Mouse (Mus musculus): ENCODE results near the gene Prokr1. TPM values are rescaled to one million over a fixed set of nuclear protein-coding genes. Genes with fewer than 3 reads are reported as not detected.
A peak's percentile ranks its signal among the peaks of the same experiment; 100 is the strongest.

The Prokr1 gene
- polyA plus RNA-seq, 1 experiment = 0.33 TPM

- TF ChIP-seq POLR2A (IDR thresholded peaks at IDR 0.05; ENCODE audit: low read depth, low read length) = no peak
- no peak for TF ChIP-seq CTCF (IDR thresholded peaks at IDR 0.05; ENCODE audit: extremely low read depth, insufficient read length, insufficient replicate concordance, low read depth, low read length)
- Histone ChIP-seq H3K4me3 (ENCODE audit: low read depth, low read length) (no peak overlapping the region), H3K27ac (ENCODE audit: insufficient read depth, low read depth, low read length) (peak overlapping the region; percentile 63), H3K4me1 (ENCODE audit: control insufficient read depth, insufficient read depth, insufficient read length, low read length) (peaks cover 4% of the 10 kb centered on the region; the same call in 1 of the 2 replicates), H3K27me3 (ENCODE audit: control insufficient read depth, insufficient read depth, low read length) (0 out of 2 replicates have a peak, but pooled peaks cover 6% of the 10 kb centered on the region), H3K36me3 (ENCODE audit: control insufficient read depth, insufficient read depth, low read length) (no peaks in the 10 kb centered on the region)
- WGBS = 62% methylated on average over 9 of the region's 9 CpGs
Measured at GRCm38 (mm10) chr6:87567686-87568593, 22.6 kb downstream of the Prokr1 start.

DNA sequence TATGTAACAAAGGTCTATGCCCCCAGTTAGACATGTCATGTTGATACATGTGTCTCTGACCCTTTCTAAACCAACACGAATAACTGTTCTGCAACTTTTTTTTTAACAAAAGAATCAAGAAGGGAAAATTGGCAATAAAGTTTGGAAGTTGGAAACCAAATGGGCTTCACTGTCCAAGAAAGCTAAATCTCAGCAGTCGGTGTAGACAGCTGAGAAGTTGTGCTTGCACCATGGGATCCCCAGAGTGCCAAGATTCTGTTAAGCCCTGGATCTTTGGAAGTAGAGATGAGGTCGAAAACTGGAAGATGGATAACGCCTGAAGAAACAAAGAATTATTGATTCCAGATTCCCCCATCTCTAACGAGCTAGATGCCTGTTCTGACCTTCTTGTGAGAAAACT lies 25.4 kb downstream of the Prokr1 start:
- TF ChIP-seq POLR2A (IDR thresholded peaks at IDR 0.05; ENCODE audit: low read depth, low read length) (no peak), CTCF (IDR thresholded peaks at IDR 0.05; ENCODE audit: extremely low read depth, insufficient read length, insufficient replicate concordance, low read depth, low read length) (no peak)
- peaks cover 4% of the 10 kb centered on the region; the same call in 1 of the 2 replicates for H3K4me1 ChIP-seq (ENCODE audit: control insufficient read depth, insufficient read depth, insufficient read length, low read length)
- 0 out of 2 replicates have a peak, but pooled peaks cover 2% of the 10 kb centered on the region for H3K27me3 ChIP-seq (ENCODE audit: control insufficient read depth, insufficient read depth, low read length)
- no peaks in the 10 kb centered on the region for H3K36me3 ChIP-seq (ENCODE audit: control insufficient read depth, insufficient read depth, low read length)
- WGBS = 66% methylated on average over 5 of the region's 5 CpGs
- H3K4me3 ChIP-seq (ENCODE audit: low read depth, low read length) = no peak overlapping the region
- no peak overlapping the region for H3K27ac ChIP-seq (ENCODE audit: insufficient read depth, low read depth, low read length)

DNA sequence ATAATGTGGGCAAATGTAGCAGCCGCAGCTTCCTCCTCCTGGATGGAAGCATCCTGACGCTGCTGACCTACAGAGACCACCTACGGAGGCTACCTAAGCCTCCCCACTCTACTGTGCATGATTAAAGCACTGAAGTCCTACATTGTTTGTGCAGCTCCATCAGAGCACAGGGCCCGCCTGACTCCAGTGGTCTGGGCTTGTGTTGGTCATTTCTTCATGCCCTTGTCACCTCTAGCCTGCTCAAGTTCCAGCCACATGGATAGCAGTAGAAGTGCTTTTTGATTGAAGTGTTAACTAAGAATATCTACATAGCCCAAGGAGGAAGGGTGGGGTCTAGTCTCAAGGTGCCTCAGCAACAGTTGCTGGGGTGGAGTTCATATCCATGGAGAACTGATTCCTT lies 26.2 kb downstream of the Prokr1 start:
- WGBS = 94% methylated on average over 4 of the region's 4 CpGs
- peaks cover 4% of the 10 kb centered on the region; the same call in 1 of the 2 replicates for H3K4me1 ChIP-seq (ENCODE audit: control insufficient read depth, insufficient read depth, insufficient read length, low read length)
- H3K27ac ChIP-seq (ENCODE audit: insufficient read depth, low read depth, low read length) = no peak overlapping the region
- 0 out of 2 replicates have a peak, but pooled peaks cover 2% of the 10 kb centered on the region for H3K27me3 ChIP-seq (ENCODE audit: control insufficient read depth, insufficient read depth, low read length)
- TF ChIP-seq CTCF (IDR thresholded peaks at IDR 0.05; ENCODE audit: extremely low read depth, insufficient read length, insufficient replicate concordance, low read depth, low read length) = no peak
- TF ChIP-seq POLR2A (IDR thresholded peaks at IDR 0.05; ENCODE audit: low read depth, low read length) = no peak
- no peaks in the 10 kb centered on the region for H3K36me3 ChIP-seq (ENCODE audit: control insufficient read depth, insufficient read depth, low read length)
- H3K4me3 ChIP-seq (ENCODE audit: low read depth, low read length) = no peak overlapping the region

GRCm38 (mm10) chr6:87553724-87554123 lies 36.8 kb downstream of the Prokr1 start:
- TF ChIP-seq CTCF (IDR thresholded peaks at IDR 0.05; ENCODE audit: extremely low read depth, insufficient read length, insufficient replicate concordance, low read depth, low read length) = no peak
- no peak for TF ChIP-seq POLR2A (IDR thresholded peaks at IDR 0.05; ENCODE audit: low read depth, low read length)
- Histone ChIP-seq H3K4me3 (ENCODE audit: low read depth, low read length) (no peak overlapping the region), H3K27me3 (ENCODE audit: control insufficient read depth, insufficient read depth, low read length) (no peaks in the 10 kb centered on the region), H3K27ac (ENCODE audit: insufficient read depth, low read depth, low read length) (no peak overlapping the region), H3K36me3 (ENCODE audit: control insufficient read depth, insufficient read depth, low read length) (no peaks in the 10 kb centered on the region), H3K4me1 (ENCODE audit: control insufficient read depth, insufficient read depth, insufficient read length, low read length) (no peaks in the 10 kb centered on the region)
- 73% methylated on average over 3 of the region's 3 CpGs for WGBS

DNA sequence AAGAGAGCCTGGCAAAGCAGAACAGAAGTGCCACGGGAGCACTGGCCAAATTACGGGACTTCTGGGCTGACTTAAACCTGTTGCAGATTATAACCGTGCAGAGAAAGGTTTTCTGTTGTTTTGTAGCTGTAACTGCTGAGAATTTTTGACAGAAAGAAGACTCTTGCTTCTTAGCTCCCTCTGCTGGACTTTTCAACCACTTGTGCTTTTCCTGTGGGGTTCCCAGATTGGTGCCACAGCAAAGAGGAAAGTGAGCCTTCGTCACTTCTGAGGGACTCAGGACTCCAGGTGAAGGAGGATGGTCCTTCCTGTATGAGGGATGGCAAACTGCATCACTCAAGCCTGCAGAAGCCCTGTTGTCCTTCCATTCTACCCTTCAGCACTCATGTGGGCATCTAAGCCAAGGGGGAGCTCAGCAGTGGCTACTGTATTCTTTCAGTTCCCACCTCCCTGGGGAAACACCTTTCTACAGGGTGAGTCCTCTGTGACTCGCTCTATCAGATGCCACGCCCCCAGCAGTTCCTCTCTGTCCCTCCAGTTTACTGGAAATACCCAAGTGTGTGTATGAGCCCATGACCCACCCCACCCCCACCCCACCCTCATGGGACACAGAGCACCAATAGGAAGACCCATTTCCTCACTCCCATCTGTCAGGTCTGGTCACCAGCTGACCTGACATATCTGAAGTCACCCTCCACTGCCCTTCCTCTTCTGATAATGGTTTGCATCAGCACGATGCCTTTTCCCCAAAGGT lies 38.3 kb downstream of the Prokr1 start:
- no peaks in the 10 kb centered on the region for H3K36me3 ChIP-seq (ENCODE audit: control insufficient read depth, insufficient read depth, low read length)
- H3K27ac ChIP-seq (ENCODE audit: insufficient read depth, low read depth, low read length) = no peak overlapping the region
- TF ChIP-seq CTCF (IDR thresholded peaks at IDR 0.05; ENCODE audit: extremely low read depth, insufficient read length, insufficient replicate concordance, low read depth, low read length) (peak; percentile 23; the same call in 1 of the 2 replicates), POLR2A (IDR thresholded peaks at IDR 0.05; ENCODE audit: low read depth, low read length) (no peak)
- H3K4me3 ChIP-seq (ENCODE audit: low read depth, low read length) = no peak overlapping the region
- WGBS = 34% methylated on average over 7 of the region's 7 CpGs
- H3K27me3 ChIP-seq (ENCODE audit: control insufficient read depth, insufficient read depth, low read length) = no peaks in the 10 kb centered on the region
- no peaks in the 10 kb centered on the region for H3K4me1 ChIP-seq (ENCODE audit: control insufficient read depth, insufficient read depth, insufficient read length, low read length)

DNA sequence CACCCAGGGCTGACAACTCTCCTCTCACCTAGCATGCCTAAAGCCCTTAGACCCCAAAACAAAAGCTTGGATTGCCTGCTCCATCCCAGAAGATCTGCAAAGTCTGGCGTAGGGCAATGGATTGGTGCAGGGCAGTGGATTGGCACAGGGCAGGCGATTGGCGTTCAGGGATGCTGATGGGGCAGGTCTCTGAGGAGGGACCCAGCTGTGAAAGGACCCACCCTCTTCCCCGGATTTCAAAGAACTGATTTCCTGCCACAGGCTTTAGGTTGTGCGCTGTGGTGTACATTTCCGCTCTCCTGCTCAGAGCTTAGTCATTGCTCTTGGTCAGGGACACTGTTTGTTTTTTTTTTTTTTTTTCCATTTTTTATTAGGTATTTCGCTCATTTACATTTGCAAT lies 42.7 kb downstream of the Prokr1 start:
- Histone ChIP-seq H3K4me3 (ENCODE audit: low read depth, low read length) (no peak overlapping the region), H3K27me3 (ENCODE audit: control insufficient read depth, insufficient read depth, low read length) (no peaks in the 10 kb centered on the region), H3K36me3 (ENCODE audit: control insufficient read depth, insufficient read depth, low read length) (no peaks in the 10 kb centered on the region), H3K27ac (ENCODE audit: insufficient read depth, low read depth, low read length) (no peak overlapping the region), H3K4me1 (ENCODE audit: control insufficient read depth, insufficient read depth, insufficient read length, low read length) (no peaks in the 10 kb centered on the region)
- TF ChIP-seq POLR2A (IDR thresholded peaks at IDR 0.05; ENCODE audit: low read depth, low read length) = no peak
- no peak for TF ChIP-seq CTCF (IDR thresholded peaks at IDR 0.05; ENCODE audit: extremely low read depth, insufficient read length, insufficient replicate concordance, low read depth, low read length)
- WGBS = 84% methylated on average over 7 of the region's 7 CpGs

GRCm38 (mm10) chr6:87547431-87547830 lies 43.1 kb downstream of the Prokr1 start:
- TF ChIP-seq CTCF (IDR thresholded peaks at IDR 0.05; ENCODE audit: extremely low read depth, insufficient read length, insufficient replicate concordance, low read depth, low read length) (no peak), POLR2A (IDR thresholded peaks at IDR 0.05; ENCODE audit: low read depth, low read length) (no peak)
- Histone ChIP-seq H3K27ac (ENCODE audit: insufficient read depth, low read depth, low read length) (no peak overlapping the region), H3K4me3 (ENCODE audit: low read depth, low read length) (no peak overlapping the region), H3K27me3 (ENCODE audit: control insufficient read depth, insufficient read depth, low read length) (no peaks in the 10 kb centered on the region), H3K36me3 (ENCODE audit: control insufficient read depth, insufficient read depth, low read length) (no peaks in the 10 kb centered on the region), H3K4me1 (ENCODE audit: control insufficient read depth, insufficient read depth, insufficient read length, low read length) (no peaks in the 10 kb centered on the region)
- WGBS = 68% methylated on average over 4 of the region's 4 CpGs

Measured in small intestine, adult 2 months (tissue).